Mouse (Mus musculus): ENCODE results near the gene Saal1. TPM values are rescaled to one million over a fixed set of nuclear protein-coding genes. Genes with fewer than 3 reads are reported as not detected.

The Saal1 gene
- total RNA-seq, 2 experiments from 2014 or later = 14.6 to 14.8 TPM

Other genes with a start within 250 kb of the Saal1 start
- gene Sergef, start 70.9 kb downstream of the Saal1 start, total RNA-seq (2021) = 10 to 100 TPM; 62.2 to 69.4 TPM
- gene Tph1, start 38.1 kb downstream of the Saal1 start, total RNA-seq (2021) = under 1 TPM; 0.64 to 0.74 TPM
- gene Saa3, start 5.0 kb upstream of the Saal1 start, total RNA-seq (2021) = not detected
- not detected for gene Saa4, start 21.9 kb upstream of the Saal1 start, total RNA-seq (2021)
- gene Saa1, start 32.3 kb upstream of the Saal1 start, total RNA-seq (2021) = not detected
- not detected for gene Saa2, start 41.1 kb upstream of the Saal1 start, total RNA-seq (2021)
- gene Hps5, start 85.4 kb upstream of the Saal1 start, total RNA-seq (2021) = 10 to 100 TPM; 15.5 to 16.5 TPM
- gene Gtf2h1, start 85.4 kb upstream of the Saal1 start, total RNA-seq (2021) = 10 to 100 TPM; 39.3 to 42.6 TPM
- gene Ldha, start 130.8 kb upstream of the Saal1 start, total RNA-seq (2021) = 100 to 1,000 TPM; 335 to 366 TPM
- not detected for gene Ldhc, start 150.5 kb upstream of the Saal1 start, total RNA-seq (2021)
- 100 to 1,000 TPM; 126 to 142 TPM for gene Tsg101, start 209.3 kb upstream of the Saal1 start, total RNA-seq (2021)
- 10 to 100 TPM; 12.3 to 14.8 TPM for gene Uevld, start 247.8 kb upstream of the Saal1 start, total RNA-seq (2021)